Mouse (Mus musculus) forebrain, embryonic 15.5 days (tissue): Measurements from ENCODE around the gene Tns2. TPM values are rescaled to one million over a fixed set of nuclear protein-coding genes. Genes with fewer than 3 reads are reported as not detected.

Source experiments
- ATAC-seq: fragments of 200-750 bp; cut with Nextera tagmentation; replicated peaks from 2 replicates; pipeline ENCODE4 v1.8.0; 2017; ENCODE audit warnings: mild to moderate bottlenecking, moderate TSS enrichment, moderate library complexity
- H3K27ac ChIP-seq: fragments of 300-500 bp; sonication (generic); replicated peaks from 2 replicates; pipeline ENCODE4 v1.5.1; 2015; ENCODE audit warnings: mild to moderate bottlenecking, inconsistent platforms
- H3K27me3 ChIP-seq: fragments of 300-500 bp; sonication (generic); 2 replicates; pipeline ENCODE4 v1.6.1; 2015; ENCODE audit warnings: inconsistent platforms
- H3K36me3 ChIP-seq: fragments of 300-500 bp; sonication (generic); 2 replicates; pipeline ENCODE4 v1.6.1; 2015; ENCODE audit warnings: mild to moderate bottlenecking, inconsistent platforms
- H3K4me1 ChIP-seq: fragments of 300-500 bp; sonication (generic); 2 replicates; pipeline ENCODE4 v1.6.1; 2015; ENCODE audit warnings: inconsistent platforms
- H3K4me2 ChIP-seq: fragments of 300-500 bp; sonication (generic); replicated peaks from 2 replicates; pipeline ENCODE4 v1.6.1; 2015; ENCODE audit warnings: mild to moderate bottlenecking, inconsistent platforms
- H3K4me3 ChIP-seq: fragments of 300-500 bp; sonication (generic); 2 replicates; pipeline ENCODE4 v1.5.1; 2015; ENCODE audit warnings: mild to moderate bottlenecking, inconsistent platforms
- H3K9ac ChIP-seq: fragments of 300-500 bp; sonication (generic); replicated peaks from 2 replicates; pipeline ENCODE4 v1.6.1; 2015; ENCODE audit warnings: mild to moderate bottlenecking, inconsistent platforms
- H3K9me3 ChIP-seq: fragments of 300-500 bp; sonication (generic); 2 replicates; pipeline ENCODE4 v1.6.1; 2016; ENCODE audit warnings: inconsistent platforms
- WGBS: fragments of 180-500 bp; shearing (Covaris S2); methylation state at CpG from one replicate; pipeline ENCODE4 v1.1.7; 2015; ENCODE audit warnings: mixed read lengths; 5-methylcytosine and 5-hydroxymethylcytosine counted together
- polyA plus RNA-seq: library from polyadenylated mRNA; unstranded; fragments of >200 nt; fragmentation: Nextera tagmentation; extraction: Ambion mirVana; gene quantifications from 2 replicates; pipeline ENCODE4 v1.2.1, GENCODE M21; 2015

The Tns2 gene
- polyA plus RNA-seq, 1 experiment from 2014 or later, result 4.9 TPM

GRCm38 (mm10) chr15:102135522-102136128, 35.4 kb downstream of the Tns2 start:
- Histone ChIP-seq H3K4me1 (peaks cover 21% of the 10 kb centered on the region), H3K9ac (peak overlapping the region; percentile 93), H3K9me3 (no peaks in the 10 kb centered on the region), H3K4me2 (peak overlapping the region; percentile 77), H3K27me3 (no peaks in the 10 kb centered on the region), H3K4me3 (peak overlapping the region; percentile 98), H3K36me3 (peaks cover 23% of the 10 kb centered on the region), H3K27ac (peak overlapping the region; percentile 88)
- 2% methylated on average over 35 of the region's 35 CpGs for WGBS
- ATAC-seq, result peak; percentile 83

GRCm38 (mm10) chr15:102136129-102136758, 36.0 kb downstream of the Tns2 start, which contains the start of gene Spryd3:
Spryd3 (minus strand) TSS chr15:102136234.
- peak within 1 kb of the TSS; percentile 98 for H3K4me3 ChIP-seq
- WGBS, result under 1% methylated on average over 49 of the region's 50 CpGs
- peak; percentile 99 for ATAC-seq

GRCm38 (mm10) chr15:102141120-102141519, 40.9 kb downstream of the Tns2 start:
- WGBS, result 92% methylated on average over 5 of the region's 5 CpGs
- H3K36me3 ChIP-seq, result no peaks in the 10 kb centered on the region
- no peaks in the 10 kb centered on the region for H3K9me3 ChIP-seq
- no peak overlapping the region for H3K9ac ChIP-seq
- no peak overlapping the region for H3K4me2 ChIP-seq
- no peak overlapping the region for H3K27ac ChIP-seq
- H3K4me1 ChIP-seq, result peaks cover 14% of the 10 kb centered on the region
- H3K27me3 ChIP-seq, result peaks cover 29% of the 10 kb centered on the region
- H3K4me3 ChIP-seq, result no peak overlapping the region
- ATAC-seq, result no peak

More at GRCm38 (mm10) chr15:102136129-102136758, 36.0 kb downstream of the Tns2 start, which contains the start of gene Spryd3:
- Histone ChIP-seq H3K4me2 (peak within 1 kb of the TSS; percentile 78), H3K27me3 (no peaks in the 10 kb centered on the region), H3K9ac (peak within 1 kb of the TSS; percentile 93), H3K27ac (peak within 1 kb of the TSS; percentile 88), H3K36me3 (peaks cover 18% of the 10 kb centered on the region), H3K9me3 (no peaks in the 10 kb centered on the region), H3K4me1 (peaks cover 21% of the 10 kb centered on the region)

GRCm38 (mm10) chr15:102142914-102143912, 43.0 kb downstream of the Tns2 start:
- no peak for ATAC-seq
- WGBS, result 54% methylated on average over 23 of the region's 23 CpGs
- H3K36me3 ChIP-seq, result no peaks in the 10 kb centered on the region
- H3K4me1 ChIP-seq, result peaks cover 4% of the 10 kb centered on the region; the same call in 1 of the 2 replicates
- H3K27me3 ChIP-seq, result peaks cover 30% of the 10 kb centered on the region
- H3K4me3 ChIP-seq, result no peak overlapping the region
- H3K9ac ChIP-seq, result no peak overlapping the region
- H3K4me2 ChIP-seq, result no peak overlapping the region
- no peak overlapping the region for H3K27ac ChIP-seq
- no peaks in the 10 kb centered on the region for H3K9me3 ChIP-seq

- Histone ChIP-seq H3K9me3 (no peaks in the 10 kb centered on the region), H3K27ac (no peak within 1 kb of the TSS), H3K36me3 (no peaks in the 10 kb centered on the region), H3K4me1 (peaks cover 4% of the 10 kb centered on the region; the same call in 1 of the 2 replicates), H3K9ac (no peak within 1 kb of the TSS), H3K4me3 (0 out of 2 replicates have a peak within 1 kb of the TSS, but pooled peaks have one; percentile 4), H3K4me2 (0 out of 2 replicates have a peak within 1 kb of the TSS, but pooled peaks have one; percentile 5), H3K27me3 (peaks cover 30% of the 10 kb centered on the region)
- 3% methylated on average over 22 of the region's 22 CpGs for WGBS
- ATAC-seq, result no peak
Observed at GRCm38 (mm10) chr15:102144274-102144711, 44.1 kb downstream of the Tns2 start, which contains the start of gene Igfbp6. Igfbp6 (plus strand) TSS chr15:102144362.

- peaks cover 30% of the 10 kb centered on the region for H3K27me3 ChIP-seq
- 0 out of 2 replicates have a peak overlapping the region, but pooled peaks have one; percentile 5 for H3K4me2 ChIP-seq
- no peak for ATAC-seq
- no peak overlapping the region for H3K9ac ChIP-seq
- H3K9me3 ChIP-seq, result no peaks in the 10 kb centered on the region
- H3K4me3 ChIP-seq, result 0 out of 2 replicates have a peak overlapping the region, but pooled peaks have one; percentile 4
- H3K27ac ChIP-seq, result no peak overlapping the region
- no peaks in the 10 kb centered on the region for H3K36me3 ChIP-seq
- peaks cover 4% of the 10 kb centered on the region; the same call in 1 of the 2 replicates for H3K4me1 ChIP-seq
- 14% methylated on average over 19 of the region's 19 CpGs for WGBS
Observed at GRCm38 (mm10) chr15:102144726-102145125, 44.5 kb downstream of the Tns2 start.

GRCm38 (mm10) chr15:102145330-102145729, 45.1 kb downstream of the Tns2 start:
- WGBS, result 88% methylated on average over 10 of the region's 10 CpGs
- H3K4me3 ChIP-seq, result no peak overlapping the region
- no peak overlapping the region for H3K9ac ChIP-seq
- no peaks in the 10 kb centered on the region for H3K9me3 ChIP-seq
- H3K4me1 ChIP-seq, result peaks cover 4% of the 10 kb centered on the region; the same call in 1 of the 2 replicates
- peaks cover 30% of the 10 kb centered on the region for H3K27me3 ChIP-seq
- no peak overlapping the region for H3K27ac ChIP-seq
- no peak overlapping the region for H3K4me2 ChIP-seq
- no peaks in the 10 kb centered on the region for H3K36me3 ChIP-seq
- no peak for ATAC-seq

GRCm38 (mm10) chr15:102146089-102146488, 45.9 kb downstream of the Tns2 start:
- H3K27me3 ChIP-seq, result peaks cover 30% of the 10 kb centered on the region
- peaks cover 4% of the 10 kb centered on the region; the same call in 1 of the 2 replicates for H3K4me1 ChIP-seq
- H3K9ac ChIP-seq, result no peak overlapping the region
- H3K4me3 ChIP-seq, result no peak overlapping the region
- no peak for ATAC-seq
- no peak overlapping the region for H3K4me2 ChIP-seq
- no peaks in the 10 kb centered on the region for H3K9me3 ChIP-seq
- no peaks in the 10 kb centered on the region for H3K36me3 ChIP-seq
- WGBS, result 91% methylated on average over 5 of the region's 5 CpGs
- no peak overlapping the region for H3K27ac ChIP-seq

- Histone ChIP-seq H3K27me3 (peaks cover 30% of the 10 kb centered on the region), H3K4me2 (no peak overlapping the region), H3K27ac (no peak overlapping the region), H3K4me1 (peaks cover 4% of the 10 kb centered on the region; the same call in 1 of the 2 replicates), H3K4me3 (no peak overlapping the region), H3K36me3 (no peaks in the 10 kb centered on the region), H3K9me3 (no peaks in the 10 kb centered on the region), H3K9ac (no peak overlapping the region)
- 4% methylated on average over 1 of the region's 1 CpGs for WGBS
- no peak for ATAC-seq
Observed at GRCm38 (mm10) chr15:102146882-102147281, 46.7 kb downstream of the Tns2 start.

GRCm38 (mm10) chr15:102147674-102148402, 47.6 kb downstream of the Tns2 start:
- Histone ChIP-seq H3K4me2 (no peak overlapping the region), H3K36me3 (no peaks in the 10 kb centered on the region), H3K4me1 (peaks cover 4% of the 10 kb centered on the region; the same call in 1 of the 2 replicates), H3K9me3 (no peaks in the 10 kb centered on the region), H3K9ac (no peak overlapping the region), H3K4me3 (no peak overlapping the region), H3K27me3 (peaks cover 30% of the 10 kb centered on the region), H3K27ac (no peak overlapping the region)
- no peak for ATAC-seq
- WGBS, result 70% methylated on average over 16 of the region's 16 CpGs

- Histone ChIP-seq H3K27ac (no peak overlapping the region), H3K4me3 (no peak overlapping the region), H3K27me3 (peaks cover 17% of the 10 kb centered on the region), H3K9ac (no peak overlapping the region), H3K4me1 (peaks cover 2% of the 10 kb centered on the region; the same call in 1 of the 2 replicates), H3K4me2 (no peak overlapping the region), H3K36me3 (no peaks in the 10 kb centered on the region), H3K9me3 (no peaks in the 10 kb centered on the region)
- no peak for ATAC-seq
- 65% methylated on average over 4 of the region's 4 CpGs for WGBS
Observed at GRCm38 (mm10) chr15:102149561-102149960, 49.3 kb downstream of the Tns2 start.
